Mouse (Mus musculus) bone marrow, adult 2 months (tissue): Measurements from ENCODE around the gene Svopl. TPM values are rescaled to one million over a fixed set of nuclear protein-coding genes. Genes with fewer than 3 reads are reported as not detected.

Source experiments
- H3K27ac ChIP-seq: fragments of 200-500 bp; 2 replicates; pipeline ENCODE4 v1.5.1; 2012; ENCODE audit warnings: low read depth, mild to moderate bottlenecking, control low read depth, inconsistent platforms, low read length; ENCODE audit not compliant: control insufficient read depth, poor library complexity, insufficient read depth
- H3K4me1 ChIP-seq: fragments of 200-500 bp; 2 replicates; pipeline ENCODE4 v1.6.1; 2011; ENCODE audit warnings: low read length; ENCODE audit not compliant: control insufficient read depth, insufficient read depth
- H3K4me3 ChIP-seq: fragments of 200-500 bp; replicated peaks from 2 replicates; pipeline ENCODE3; 2011; ENCODE audit warnings: mild to moderate bottlenecking, low read depth, low read length, control low read depth; ENCODE audit not compliant: control insufficient read depth
- CTCF ChIP-seq: fragments of 200-500 bp; IDR thresholded peaks from 2 replicates; pipeline ENCODE4 v1.5.1; 2011; ENCODE audit warnings: low read length, control low read depth; ENCODE audit not compliant: control insufficient read depth, insufficient read depth
- POLR2A ChIP-seq: fragments of 200-500 bp; IDR thresholded peaks from 2 replicates; pipeline ENCODE4 v1.6.1; 2011; ENCODE audit warnings: low read depth, mild to moderate bottlenecking, control low read depth, low read length, borderline replicate concordance; ENCODE audit not compliant: control insufficient read depth
- WGBS: fragments of 180-500 bp; shearing (Covaris S2); methylation state at CpG from one replicate; pipeline ENCODE4 v1.1.7; 2018; 5-methylcytosine and 5-hydroxymethylcytosine counted together
- polyA plus RNA-seq: library from polyadenylated mRNA; stranded (reverse); fragments of >200 nt; gene quantifications from 2 replicates; pipeline ENCODE4 v1.2.4, GENCODE M21; 2011; ENCODE audit warnings: low replicate concordance; ENCODE audit not compliant: missing spikeins, insufficient read depth, insufficient read length

Gene Svopl
- polyA plus RNA-seq, result not detected in 2 replicates

GRCm38 (mm10) chr6:38046838-38047237, at the start of gene Svopl:
Gene Svopl (minus strand): TSS chr6:38046996.
- no peak for TF ChIP-seq CTCF
- no peak for TF ChIP-seq POLR2A
- Histone ChIP-seq H3K4me1 (no peaks in the 10 kb centered on the region; the same call in 1 of the 2 replicates), H3K4me3 (no peak within 1 kb of the TSS), H3K27ac (no peak within 1 kb of the TSS)
- WGBS, result 77% methylated on average over 6 of the region's 6 CpGs

DNA sequence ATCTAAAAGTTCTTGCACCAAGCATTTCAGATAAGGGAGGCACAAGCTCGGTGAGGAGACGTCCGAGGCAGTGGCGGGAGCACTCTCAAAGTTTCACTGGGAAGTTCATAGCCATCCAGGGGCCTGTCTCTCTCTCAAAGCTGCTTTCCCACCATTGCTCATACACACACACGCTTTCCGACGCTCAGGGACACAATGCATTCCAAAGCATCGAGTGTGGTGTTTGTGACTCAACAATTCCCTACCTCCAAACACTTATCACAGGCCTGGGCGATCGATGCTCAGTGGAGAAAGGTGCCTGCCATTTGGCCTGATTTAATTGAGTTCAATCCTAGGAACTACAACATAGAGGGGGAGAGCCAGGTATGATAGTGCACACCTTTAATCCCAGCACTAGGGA, 47.9 kb upstream of the Svopl start:
- no peak for TF ChIP-seq CTCF
- TF ChIP-seq POLR2A, result no peak
- whole genome bisulfite sequencing, result 85% methylated on average over 10 of the region's 10 CpGs
- Histone ChIP-seq H3K4me3 (no peak overlapping the region), H3K27ac (no peak overlapping the region), H3K4me1 (no peaks in the 10 kb centered on the region)

- no peak overlapping the region for H3K4me3 ChIP-seq
- 84% methylated on average over 8 of the region's 8 CpGs for WGBS
- H3K27ac ChIP-seq, result no peak overlapping the region
- TF ChIP-seq CTCF, result no peak
- no peaks in the 10 kb centered on the region for H3K4me1 ChIP-seq
Observed at GRCm38 (mm10) chr6:38092539-38092938, 45.7 kb upstream of the Svopl start.

DNA sequence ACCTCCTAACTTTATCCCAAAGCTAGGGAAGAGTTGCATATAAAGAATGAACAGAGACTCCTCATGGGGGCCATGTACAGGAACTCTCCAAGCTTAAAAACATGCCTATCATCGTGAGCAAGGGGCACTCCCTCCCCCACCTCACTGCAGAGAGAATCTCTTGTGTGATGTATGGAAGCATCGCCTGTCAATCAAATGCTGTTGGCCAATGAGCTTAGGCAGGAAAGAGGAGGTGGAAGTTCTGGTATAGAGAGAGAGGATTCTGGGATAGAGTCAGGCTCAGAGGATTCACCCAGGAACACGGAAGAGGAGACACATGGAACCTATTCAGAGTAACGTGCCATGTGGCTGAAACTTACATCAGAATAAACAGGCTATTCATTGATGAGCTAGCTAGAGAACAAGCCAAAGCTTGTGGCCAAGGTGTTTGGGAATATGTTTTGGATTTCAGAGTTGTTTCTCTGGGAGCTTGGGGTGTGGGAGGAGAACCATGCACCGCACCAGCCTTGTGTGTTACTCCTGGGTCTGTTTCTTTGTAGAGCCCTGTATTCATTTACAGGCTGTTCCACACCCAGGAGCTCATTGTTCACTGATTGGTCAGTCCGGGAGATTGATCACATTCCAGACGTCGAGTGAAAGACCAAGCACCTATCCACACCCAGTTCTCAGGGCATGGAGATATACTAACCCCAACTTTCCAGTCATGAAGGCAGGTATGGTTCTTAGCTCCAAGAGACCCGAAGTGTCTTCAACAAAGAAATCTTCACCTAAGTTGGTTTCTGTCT, 40.6 kb upstream of the Svopl start:
- 74% methylated on average over 9 of the region's 9 CpGs for WGBS
- H3K4me3 ChIP-seq, result no peak overlapping the region
- TF ChIP-seq CTCF (no peak), POLR2A (no peak)
- no peaks in the 10 kb centered on the region for H3K4me1 ChIP-seq
- no peak overlapping the region for H3K27ac ChIP-seq

- Histone ChIP-seq H3K4me3 (no peak overlapping the region), H3K27ac (no peak overlapping the region), H3K4me1 (no peaks in the 10 kb centered on the region)
- TF ChIP-seq CTCF (no peak), POLR2A (no peak)
- WGBS, result 68% methylated on average over 4 of the region's 4 CpGs
Observed at GRCm38 (mm10) chr6:38083204-38083603, 36.4 kb upstream of the Svopl start.

GRCm38 (mm10) chr6:38081727-38082341, 35.0 kb upstream of the Svopl start:
- no peak for TF ChIP-seq POLR2A
- TF ChIP-seq CTCF, result no peak
- Histone ChIP-seq H3K4me3 (no peak overlapping the region), H3K4me1 (no peaks in the 10 kb centered on the region), H3K27ac (no peak overlapping the region)
- WGBS, result 77% methylated on average over 11 of the region's 11 CpGs

- 72% methylated on average over 4 of the region's 4 CpGs for WGBS
- Histone ChIP-seq H3K4me3 (no peak overlapping the region), H3K4me1 (no peaks in the 10 kb centered on the region), H3K27ac (no peak overlapping the region)
- TF ChIP-seq POLR2A (no peak), CTCF (no peak)
Observed at GRCm38 (mm10) chr6:38080364-38080763, 33.6 kb upstream of the Svopl start.

GRCm38 (mm10) chr6:38073592-38073991, 26.8 kb upstream of the Svopl start:
- Histone ChIP-seq H3K4me1 (no peaks in the 10 kb centered on the region), H3K4me3 (no peak overlapping the region), H3K27ac (no peak overlapping the region)
- TF ChIP-seq CTCF (no peak), POLR2A (no peak)
- 82% methylated on average over 3 of the region's 3 CpGs for WGBS
